Mouse (Mus musculus): ENCODE measurements around the gene Sphk1. TPM values are rescaled to one million over a fixed set of nuclear protein-coding genes. Genes with fewer than 3 reads are reported as not detected.

Sphk1 gene
- polyA plus RNA-seq, 2 experiments: 23.0 to 26.8 TPM

DNA sequence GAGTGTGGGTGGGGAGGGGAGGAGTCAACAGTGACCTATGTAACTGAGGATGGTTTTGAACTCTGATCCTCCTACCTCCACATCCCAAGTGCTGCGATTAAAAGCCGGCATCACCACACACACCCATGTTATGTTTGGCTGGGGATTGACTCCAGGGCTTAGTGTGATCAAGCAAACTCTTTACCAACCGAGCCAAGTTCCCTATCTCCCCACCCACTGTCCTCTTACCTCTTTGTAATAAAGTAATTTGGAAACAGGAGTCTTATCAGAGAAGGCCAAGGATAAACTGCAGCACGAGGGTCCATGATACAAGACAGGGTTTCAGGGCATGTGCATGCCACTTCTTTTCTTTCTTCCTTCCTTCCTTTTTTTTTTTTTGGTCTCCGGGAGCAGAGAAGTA, 37.5 kb upstream of the Sphk1 start:
- ATAC-seq (ENCODE audit: insufficient read depth) (no peak), DNase-seq (ENCODE audit: low read depth in 3 of 3, low spot score in 3 of 3) (no peak)
- H3K4me1 ChIP-seq (replicated peaks; ENCODE audit: control insufficient read depth in 2 of 2, insufficient read depth in 2 of 2, low read length in 1 of 2): peaks cover 5 to 15% of the 10 kb centered on the region in 2 experiments
- H3K9me3 ChIP-seq (ENCODE audit: control insufficient read depth, low read length): no peaks in the 10 kb centered on the region
- no peak overlapping the region for H3K9ac ChIP-seq (replicated peaks)
- H3K4me2 ChIP-seq (ENCODE audit: low read depth): no peak overlapping the region
- H3K27ac ChIP-seq: no peak overlapping the region
- TF ChIP-seq EP300 (IDR thresholded peaks at IDR 0.05; ENCODE audit: low read depth): no peak
- TF ChIP-seq CTCF (IDR thresholded peaks at IDR 0.05; ENCODE audit: low read depth): no peak
- 51% methylated on average over 5 of the region's 5 CpGs for WGBS (ENCODE audit: insufficient replicate concordance)
- no peaks in the 10 kb centered on the region for H3K36me3 ChIP-seq (replicated peaks; ENCODE audit: control insufficient read depth, insufficient read depth, low read depth)
- H3K4me3 ChIP-seq (ENCODE audit: insufficient read depth in 1 of 2, low read depth in 2 of 2, low read length in 2 of 2): no peak overlapping the region
- H3K27me3 ChIP-seq (ENCODE audit: control insufficient read depth, insufficient read depth, low read length): no peaks in the 10 kb centered on the region

GRCm38 (mm10) chr11:116493795-116494252, 36.9 kb upstream of the Sphk1 start, which contains the start of gene Prpsap1:
Gene Prpsap1, minus strand, starts transcription at chr11:116494202.
- Histone ChIP-seq H3K27me3 (ENCODE audit: control insufficient read depth, insufficient read depth, low read length) (no peaks in the 10 kb centered on the region), H3K36me3 (replicated peaks; ENCODE audit: control insufficient read depth, insufficient read depth, low read depth) (no peaks in the 10 kb centered on the region), H3K4me3 (ENCODE audit: insufficient read depth in 1 of 2, low read depth in 2 of 2, low read length in 2 of 2) (no peak within 1 kb of the TSS), H3K4me2 (ENCODE audit: low read depth) (no peak within 1 kb of the TSS), H3K9ac (replicated peaks) (no peak within 1 kb of the TSS), H3K4me1 (replicated peaks; ENCODE audit: control insufficient read depth in 2 of 2, insufficient read depth in 2 of 2, low read length in 1 of 2) (peaks cover 3 to 15% of the 10 kb centered on the region in 2 experiments), H3K9me3 (ENCODE audit: control insufficient read depth, low read length) (no peaks in the 10 kb centered on the region), H3K27ac (no peak within 1 kb of the TSS)
- peak; percentile 53 to 64 (median 57) for DNase-seq (ENCODE audit: low read depth in 3 of 3, low spot score in 3 of 3)
- ATAC-seq (ENCODE audit: insufficient read depth): no peak
- TF ChIP-seq CTCF (IDR thresholded peaks at IDR 0.05; ENCODE audit: low read depth) (peak; percentile 97), EP300 (IDR thresholded peaks at IDR 0.05; ENCODE audit: low read depth) (no peak)
- 23% methylated on average over 4 of the region's 4 CpGs for WGBS (ENCODE audit: insufficient replicate concordance)

- TF ChIP-seq EP300 (IDR thresholded peaks at IDR 0.05; ENCODE audit: low read depth): no peak
- no peak for TF ChIP-seq CTCF (IDR thresholded peaks at IDR 0.05; ENCODE audit: low read depth)
- Histone ChIP-seq H3K4me3 (ENCODE audit: insufficient read depth in 1 of 2, low read depth in 2 of 2, low read length in 2 of 2) (no peak overlapping the region), H3K4me1 (replicated peaks; ENCODE audit: control insufficient read depth in 2 of 2, insufficient read depth in 2 of 2, low read length in 1 of 2) (peaks cover 0 to 10% of the 10 kb centered on the region in 2 experiments; a peak in 2 of 4 replicates), H3K27me3 (ENCODE audit: control insufficient read depth, insufficient read depth, low read length) (no peaks in the 10 kb centered on the region), H3K27ac (no peak overlapping the region), H3K9ac (replicated peaks) (no peak overlapping the region), H3K9me3 (ENCODE audit: control insufficient read depth, low read length) (no peaks in the 10 kb centered on the region), H3K4me2 (ENCODE audit: low read depth) (no peak overlapping the region), H3K36me3 (replicated peaks; ENCODE audit: control insufficient read depth, insufficient read depth, low read depth) (no peaks in the 10 kb centered on the region)
- DNase-seq (ENCODE audit: low read depth in 3 of 3, low spot score in 3 of 3) (no peak), ATAC-seq (ENCODE audit: insufficient read depth) (no peak)
- 52% methylated on average over 13 of the region's 13 CpGs for WGBS (ENCODE audit: insufficient replicate concordance)
These were observed 36.1 kb upstream of the Sphk1 start for GRCm38 (mm10) chr11:116494474-116495174.

GRCm38 (mm10) chr11:116497313-116497712, 33.4 kb upstream of the Sphk1 start:
- Histone ChIP-seq H3K36me3 (replicated peaks; ENCODE audit: control insufficient read depth, insufficient read depth, low read depth) (no peaks in the 10 kb centered on the region), H3K4me2 (ENCODE audit: low read depth) (no peak overlapping the region), H3K9ac (replicated peaks) (no peak overlapping the region), H3K4me1 (replicated peaks; ENCODE audit: control insufficient read depth in 2 of 2, insufficient read depth in 2 of 2, low read length in 1 of 2) (peaks cover 3 to 16% of the 10 kb centered on the region in 2 experiments), H3K27me3 (ENCODE audit: control insufficient read depth, insufficient read depth, low read length) (no peaks in the 10 kb centered on the region), H3K4me3 (ENCODE audit: insufficient read depth in 1 of 2, low read depth in 2 of 2, low read length in 2 of 2) (no peak overlapping the region), H3K27ac (no peak overlapping the region), H3K9me3 (ENCODE audit: control insufficient read depth, low read length) (no peaks in the 10 kb centered on the region)
- DNase-seq (ENCODE audit: low read depth in 3 of 3, low spot score in 3 of 3) (no peak), ATAC-seq (ENCODE audit: insufficient read depth) (no peak)
- TF ChIP-seq EP300 (IDR thresholded peaks at IDR 0.05; ENCODE audit: low read depth): no peak
- no peak for TF ChIP-seq CTCF (IDR thresholded peaks at IDR 0.05; ENCODE audit: low read depth)
- 17% methylated on average over 4 of the region's 4 CpGs for WGBS (ENCODE audit: insufficient replicate concordance)

- Histone ChIP-seq H3K27ac (no peak overlapping the region), H3K4me1 (replicated peaks; ENCODE audit: control insufficient read depth in 2 of 2, insufficient read depth in 2 of 2, low read length in 1 of 2) (peaks cover 3 to 14% of the 10 kb centered on the region in 2 experiments), H3K36me3 (replicated peaks; ENCODE audit: control insufficient read depth, insufficient read depth, low read depth) (no peaks in the 10 kb centered on the region), H3K4me2 (ENCODE audit: low read depth) (peak overlapping the region; percentile 32), H3K4me3 (ENCODE audit: insufficient read depth in 1 of 2, low read depth in 2 of 2, low read length in 2 of 2) (no peak overlapping the region), H3K9ac (replicated peaks) (no peak overlapping the region), H3K9me3 (ENCODE audit: control insufficient read depth, low read length) (no peaks in the 10 kb centered on the region), H3K27me3 (ENCODE audit: control insufficient read depth, insufficient read depth, low read length) (no peaks in the 10 kb centered on the region)
- TF ChIP-seq CTCF (IDR thresholded peaks at IDR 0.05; ENCODE audit: low read depth) (no peak), EP300 (IDR thresholded peaks at IDR 0.05; ENCODE audit: low read depth) (no peak)
- DNase-seq (ENCODE audit: low read depth in 3 of 3, low spot score in 3 of 3) (no peak), ATAC-seq (ENCODE audit: insufficient read depth) (no peak)
- WGBS (ENCODE audit: insufficient replicate concordance): 42% methylated on average over 34 of the region's 34 CpGs
These were observed 32.1 kb upstream of the Sphk1 start for GRCm38 (mm10) chr11:116498596-116498995.
